Mouse (Mus musculus) hematopoietic stem cell, adult 5-6 weeks (primary cell): ENCODE results near the gene Cd2. TPM values are rescaled to one million over a fixed set of nuclear protein-coding genes. Genes with fewer than 3 reads are reported as not detected.

ENCODE experiments used
- ATAC-seq, 2 experiments: fragments of 125-278 bp in 1 of 2; replicated peaks in 1 of 2; 2 replicates each; pipeline ENCODE4 v1.8.0; 2016 to 2017; ENCODE audit warnings: inconsistent platforms in 2 of 2, mild to moderate bottlenecking in 2 of 2, moderate number of reproducible peaks in 2 of 2, low read depth in 1 of 2, moderate TSS enrichment in 1 of 2; ENCODE audit not compliant: low FRiP score in 2 of 2, poor library complexity in 2 of 2, severe bottlenecking in 2 of 2, insufficient read depth in 1 of 2, low TSS enrichment in 1 of 2
- total RNA-seq: library from RNA; stranded (forward); fragments of 172-1452, 232-1000 nt; gene quantifications from 2 replicates; pipeline ENCODE4 v1.2.3, GENCODE M21; 2017

The Cd2 gene
- total RNA-seq, 1 experiment from 2014 or later, result 5.7 TPM

GRCm38 (mm10) chr3:101295931-101296820 lies 8.4 kb upstream of the Cd2 start:
- no peak for ATAC-seq

- peak; percentile 29 to 55; a peak in 3 of 4 replicates for ATAC-seq
Measured at GRCm38 (mm10) chr3:101295366-101295867, 7.7 kb upstream of the Cd2 start.

GRCm38 (mm10) chr3:101294487-101295365 lies 7.0 kb upstream of the Cd2 start:
- ATAC-seq, result no peak

- peak; percentile 44 to 57 for ATAC-seq
Measured at GRCm38 (mm10) chr3:101293571-101294135, 5.9 kb upstream of the Cd2 start.

DNA sequence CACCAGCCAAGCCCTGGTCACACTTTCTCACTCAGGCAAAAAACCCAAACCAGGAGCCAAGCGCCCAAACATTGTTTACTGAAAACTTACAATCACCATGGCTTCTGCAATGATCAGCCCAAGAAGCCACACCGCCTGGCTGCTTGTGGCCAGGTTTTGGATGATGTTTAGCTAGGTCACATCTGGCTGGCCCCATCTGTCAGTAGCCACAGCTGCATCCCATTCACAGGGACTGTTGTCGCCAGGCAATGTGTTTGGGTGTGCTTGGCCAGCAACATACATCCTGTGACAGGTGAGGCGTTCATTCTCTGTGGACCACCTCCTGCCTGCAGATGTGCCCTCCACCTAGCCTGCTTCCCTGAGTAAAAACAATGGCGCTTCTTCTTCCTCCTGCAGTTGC lies 4.9 kb upstream of the Cd2 start:
- ATAC-seq, result no peak

- ATAC-seq, result no peak
Measured at GRCm38 (mm10) chr3:101290587-101291520, 3.1 kb upstream of the Cd2 start.

DNA sequence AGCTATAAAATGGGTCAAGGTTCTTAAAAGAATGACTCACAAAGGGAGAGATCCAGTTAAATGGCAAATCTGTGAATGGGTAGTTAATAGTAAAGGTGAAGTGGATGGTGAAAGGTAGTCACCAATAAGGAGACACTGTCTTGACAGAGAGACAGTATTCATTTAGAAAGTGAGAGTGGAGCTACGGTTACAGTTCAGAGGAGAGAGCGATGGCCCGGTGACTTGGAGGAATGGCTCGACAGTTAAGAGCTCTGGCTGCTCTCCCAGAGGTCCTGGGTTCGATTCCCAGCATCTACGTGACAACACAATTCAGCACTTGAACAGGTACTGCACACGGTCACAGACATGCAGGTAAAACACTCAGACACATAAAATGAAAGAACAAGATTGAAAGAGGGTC lies 2.3 kb upstream of the Cd2 start:
- ATAC-seq, result no peak

GRCm38 (mm10) chr3:101289406-101289805 lies 1.7 kb upstream of the Cd2 start:
- ATAC-seq, result no peak

DNA sequence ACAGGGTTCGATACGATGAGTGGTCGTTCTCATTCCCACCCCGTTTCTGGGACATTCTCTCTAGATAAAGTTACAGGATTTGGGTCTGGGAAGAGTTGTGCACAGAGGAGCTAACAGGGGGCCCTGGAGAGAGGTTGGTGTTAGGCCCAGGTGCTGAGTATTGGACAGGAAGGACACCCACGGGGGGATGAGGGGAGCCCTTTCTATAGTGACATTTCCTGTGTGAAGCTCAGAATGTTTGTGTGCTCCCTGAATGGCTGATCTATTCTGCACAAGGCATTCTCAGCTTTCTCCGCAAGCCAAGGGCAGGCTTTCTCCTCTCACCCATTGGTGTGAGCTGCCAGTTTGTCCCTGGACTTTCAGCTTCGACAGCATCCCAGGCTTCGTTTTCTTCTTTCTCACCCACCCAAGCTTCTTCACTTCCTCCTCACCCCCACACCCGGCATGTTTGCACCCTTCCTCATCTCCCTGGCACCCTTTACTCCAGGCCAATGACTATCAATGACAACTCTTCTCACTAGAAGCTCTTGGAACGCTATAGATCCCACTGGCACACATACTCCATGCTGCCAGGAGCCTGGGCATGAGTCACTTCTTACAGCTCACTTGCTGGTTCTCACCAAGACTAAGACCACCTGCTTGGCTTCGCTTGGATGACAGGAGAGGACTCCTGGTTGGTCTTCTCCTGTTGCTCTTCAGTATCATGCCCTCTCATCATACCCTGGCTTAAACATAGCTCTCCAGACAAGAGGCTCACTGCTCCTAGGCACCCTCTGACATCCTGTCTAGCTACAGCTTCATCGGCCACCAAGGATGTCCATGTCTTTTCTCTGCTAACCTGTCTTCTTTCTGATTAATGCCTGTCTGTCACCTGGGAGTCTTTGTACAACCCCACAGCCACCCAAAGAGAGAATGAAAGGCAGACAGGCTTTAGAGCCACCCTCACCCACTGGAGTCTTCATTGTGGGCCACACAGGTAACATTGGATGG lies 1.1 kb downstream of the Cd2 start:
- ATAC-seq, result no peak

GRCm38 (mm10) chr3:101285851-101286250 lies 1.9 kb downstream of the Cd2 start:
- no peak for ATAC-seq

DNA sequence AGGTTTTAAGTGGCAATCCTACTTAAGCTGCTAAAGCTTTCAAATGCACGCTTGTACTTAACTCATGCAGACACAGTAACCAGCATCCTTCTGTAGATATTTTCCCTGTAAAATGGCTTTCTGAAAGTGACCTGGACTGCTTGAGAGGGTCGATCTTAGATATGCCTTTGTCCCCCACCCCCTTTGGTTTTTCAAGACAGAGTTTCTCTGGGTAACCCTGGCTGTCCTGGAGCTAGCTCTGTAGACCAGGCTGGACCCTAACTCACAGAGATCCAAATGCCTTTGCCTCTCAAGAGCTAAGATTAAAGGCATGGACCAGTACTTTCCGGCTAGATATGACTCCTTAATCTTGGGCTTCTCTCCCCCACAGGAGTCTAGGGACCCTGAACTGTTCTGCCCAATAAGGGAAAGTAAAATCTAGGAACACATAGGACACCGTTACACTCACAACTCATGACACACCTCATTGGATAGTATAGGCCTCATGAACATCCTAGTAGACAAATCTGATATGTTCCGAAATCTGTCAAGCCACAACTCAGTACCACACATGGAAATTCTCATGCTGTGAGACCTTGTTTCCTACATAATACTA lies 2.6 kb downstream of the Cd2 start:
- ATAC-seq, result no peak

- ATAC-seq, result no peak
Measured at GRCm38 (mm10) chr3:101283869-101284706, 3.7 kb downstream of the Cd2 start.

GRCm38 (mm10) chr3:101283441-101283840 lies 4.3 kb downstream of the Cd2 start:
- no peak for ATAC-seq

- no peak for ATAC-seq
Measured at GRCm38 (mm10) chr3:101282556-101283180, 5.1 kb downstream of the Cd2 start.
